Mouse (Mus musculus) cerebellum, adult 11-12 months (tissue): ENCODE results near the gene Timm22.
A peak's percentile ranks its signal among the peaks of the same experiment; 100 is the strongest.

ENCODE experiments used
- DNase-seq: peaks from one replicate; pipeline ENCODE4 v3.0.0; 2022

Timm22 gene

DNA sequence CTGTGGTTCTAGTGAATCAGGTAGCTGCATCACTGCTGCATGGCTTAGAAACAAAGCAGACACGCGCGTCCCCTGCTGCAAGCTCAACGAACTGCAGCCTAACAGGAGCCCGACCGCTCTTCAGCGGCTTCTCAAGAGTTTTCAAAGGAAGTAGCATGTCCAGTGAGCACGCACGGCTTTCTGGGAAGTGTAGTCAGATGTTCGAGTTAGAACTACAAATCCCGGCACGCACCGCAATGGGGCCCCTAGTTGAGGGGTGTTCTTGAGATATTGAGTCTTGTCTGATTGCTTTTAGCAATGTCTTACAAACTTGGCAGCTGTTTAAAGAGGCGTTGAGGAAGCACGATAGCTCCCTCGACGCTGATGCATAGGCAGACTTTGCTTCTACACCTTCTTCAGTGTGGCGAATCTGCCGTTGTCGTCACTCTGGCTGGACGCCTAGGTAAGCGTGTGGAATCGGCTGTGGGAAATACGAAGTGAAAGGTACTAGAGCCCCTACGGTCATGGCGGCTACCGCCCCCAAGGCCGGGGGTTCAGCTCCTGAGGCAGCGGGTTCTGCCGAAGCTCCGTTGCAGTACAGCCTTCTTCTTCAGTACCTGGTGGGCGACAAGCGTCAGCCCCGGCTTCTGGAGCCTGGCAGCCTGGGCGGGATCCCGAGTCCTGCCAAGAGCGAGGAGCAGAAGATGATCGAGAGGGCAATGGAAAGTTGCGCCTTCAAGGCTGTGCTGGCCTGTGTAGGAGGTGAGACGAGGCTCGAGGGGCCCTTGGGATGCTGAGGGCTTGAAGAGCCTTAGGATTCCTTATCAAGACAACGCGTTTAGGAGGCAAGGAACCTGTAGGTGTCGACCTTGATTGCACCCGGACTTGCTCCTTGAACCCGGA, at the start of gene Timm22:
Gene Timm22 (plus strand): TSS at position 251 of the 882 bp plus-strand sequence.
- DNase-seq = peak; percentile 97

- DNase-seq = no peak
Measured at GRCm38 (mm10) chr11:76357464-76357863, 49.3 kb upstream of the Timm22 start.

GRCm38 (mm10) chr11:76358628-76359320, 48.0 kb upstream of the Timm22 start:
- no peak for DNase-seq

DNA sequence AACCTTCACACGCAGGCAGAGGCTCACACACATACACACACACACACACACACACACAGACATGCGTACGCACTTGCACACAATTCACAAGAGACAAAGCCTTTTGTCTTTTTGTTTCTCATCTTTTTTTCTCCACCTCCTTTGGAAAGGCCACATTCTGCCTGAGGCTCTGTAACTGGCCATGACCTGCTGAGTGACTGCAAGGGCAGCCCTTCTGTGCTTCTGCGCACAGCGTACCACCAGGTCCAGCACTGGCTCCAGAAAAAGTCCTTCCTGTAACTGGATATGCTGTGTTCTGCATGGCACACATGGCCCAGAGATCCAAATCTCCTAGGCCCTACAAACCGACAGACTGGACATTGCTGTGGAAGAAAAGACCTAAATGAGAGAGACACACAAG, 46.5 kb upstream of the Timm22 start:
- no peak for DNase-seq

GRCm38 (mm10) chr11:76361422-76361821, 45.3 kb upstream of the Timm22 start:
- DNase-seq = no peak

DNA sequence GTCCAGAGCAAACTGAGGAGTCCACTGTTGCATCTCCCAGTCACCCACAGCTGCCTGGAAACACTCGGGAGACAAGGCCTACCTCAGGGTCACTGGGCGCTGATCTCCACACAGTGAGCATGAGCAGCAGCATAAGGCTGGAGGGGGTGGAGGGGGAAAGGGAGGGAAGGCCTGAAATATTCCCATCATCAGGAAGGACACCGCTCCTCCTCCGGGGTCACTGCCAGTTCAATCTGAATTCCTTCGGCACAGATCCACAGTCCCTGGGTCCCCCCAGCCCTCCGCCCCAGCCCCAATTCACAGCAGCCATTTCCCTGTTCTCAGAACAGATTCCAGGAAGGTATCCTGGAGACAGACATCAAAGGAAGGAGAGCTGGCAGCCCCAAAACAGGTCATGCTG, 43.6 kb upstream of the Timm22 start:
- DNase-seq = no peak

DNA sequence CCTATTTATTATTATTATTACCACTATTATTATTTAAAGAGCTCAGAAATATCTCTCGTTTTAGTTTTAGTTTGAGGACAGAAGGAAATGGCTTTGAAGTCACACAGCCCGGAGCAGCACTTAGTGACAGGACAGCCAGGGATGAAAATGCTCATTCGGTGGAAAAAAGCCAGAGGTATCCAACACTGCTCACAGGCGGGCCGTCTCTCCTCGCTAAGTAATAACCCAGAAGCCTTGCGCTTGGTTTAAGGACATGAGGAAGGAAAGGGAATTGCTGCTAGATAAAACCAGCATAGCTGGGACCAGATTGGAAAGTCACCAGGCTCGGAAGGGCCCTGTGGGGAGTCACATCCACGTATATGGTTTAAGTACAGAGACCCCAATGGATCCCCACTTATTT, 43.1 kb upstream of the Timm22 start:
- DNase-seq = no peak

GRCm38 (mm10) chr11:76364038-76364437, 42.7 kb upstream of the Timm22 start:
- no peak for DNase-seq

DNA sequence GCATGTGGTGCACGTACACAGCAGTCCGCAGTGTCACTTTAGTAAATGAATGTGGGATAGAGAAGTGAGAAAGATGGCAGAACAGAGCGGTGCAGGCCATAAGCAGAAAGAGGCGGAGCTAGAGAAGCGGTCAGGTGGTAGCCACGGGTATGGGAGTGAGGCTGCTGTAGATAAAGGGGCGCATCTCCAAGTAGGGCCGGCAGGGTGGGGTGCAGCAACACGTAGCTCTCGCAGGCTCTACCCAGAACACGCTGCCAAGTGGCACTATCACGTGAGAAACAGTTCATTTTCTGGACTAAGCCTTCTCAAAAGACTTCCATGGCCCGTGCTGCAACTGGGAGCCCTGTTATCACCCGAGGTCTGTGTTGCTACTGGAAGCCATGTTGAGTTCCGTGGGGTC, 40.0 kb upstream of the Timm22 start:
- DNase-seq = no peak

DNA sequence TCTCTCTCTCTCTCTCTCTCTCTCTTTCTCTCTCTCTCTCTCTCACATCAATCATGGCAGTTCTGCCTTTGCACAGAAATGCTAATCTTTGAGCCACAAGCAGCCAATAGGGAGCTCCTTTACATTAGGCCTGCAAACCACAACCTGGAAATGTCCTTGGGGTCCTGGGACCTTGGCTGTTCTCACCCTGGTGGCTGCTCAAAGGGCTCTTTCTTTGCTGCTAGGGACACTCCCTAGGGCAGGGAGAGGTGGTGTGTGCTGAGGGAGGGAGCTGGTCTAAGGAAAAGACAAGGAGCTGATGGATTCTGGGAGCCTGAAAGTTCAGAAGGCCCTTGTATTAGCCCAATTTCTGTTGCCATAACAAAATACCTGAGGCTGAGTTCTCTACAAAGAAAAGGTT, 36.3 kb upstream of the Timm22 start:
- no peak for DNase-seq

- DNase-seq = no peak
Measured at GRCm38 (mm10) chr11:76372120-76372519, 34.6 kb upstream of the Timm22 start.

DNA sequence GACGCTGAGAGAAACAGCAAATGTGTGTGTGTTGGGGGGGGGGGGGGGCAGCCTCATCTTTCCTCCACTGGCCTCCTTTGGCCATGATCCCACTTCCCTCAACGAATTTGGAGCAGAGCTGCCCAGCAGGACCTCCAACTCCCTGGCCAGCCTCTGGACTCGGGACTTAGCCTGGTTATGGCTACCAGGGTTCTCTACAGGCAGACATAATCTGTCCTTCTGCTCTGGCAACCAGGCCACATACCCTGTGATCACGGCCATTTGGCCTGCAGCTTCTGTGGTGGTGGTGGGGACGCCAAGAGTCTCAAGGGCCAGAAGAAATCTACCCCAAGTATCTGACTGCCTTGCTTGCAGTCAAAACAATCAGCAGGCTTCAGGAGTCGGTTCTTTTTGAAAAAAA, 34.2 kb upstream of the Timm22 start:
- DNase-seq = peak; percentile 74

GRCm38 (mm10) chr11:76374491-76375185, 32.1 kb upstream of the Timm22 start:
- no peak for DNase-seq

DNA sequence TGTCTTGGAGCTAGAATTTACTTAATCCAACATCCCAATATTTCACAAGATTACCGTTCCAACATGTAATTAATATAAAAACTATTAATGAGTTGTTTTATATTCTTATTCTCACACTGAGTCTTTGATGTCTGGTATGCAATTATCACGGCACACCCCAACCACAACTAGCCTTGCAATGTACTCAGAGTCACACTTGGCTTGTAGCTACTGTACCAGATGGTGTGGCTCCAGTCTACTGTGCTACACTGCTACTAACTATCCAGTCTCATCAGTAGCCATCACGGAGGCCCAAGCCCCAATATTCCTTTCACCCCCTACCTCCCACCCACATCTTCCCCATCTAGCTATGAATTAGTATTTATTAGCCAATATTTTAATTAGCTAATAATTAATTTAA, 30.3 kb upstream of the Timm22 start:
- no peak for DNase-seq

DNA sequence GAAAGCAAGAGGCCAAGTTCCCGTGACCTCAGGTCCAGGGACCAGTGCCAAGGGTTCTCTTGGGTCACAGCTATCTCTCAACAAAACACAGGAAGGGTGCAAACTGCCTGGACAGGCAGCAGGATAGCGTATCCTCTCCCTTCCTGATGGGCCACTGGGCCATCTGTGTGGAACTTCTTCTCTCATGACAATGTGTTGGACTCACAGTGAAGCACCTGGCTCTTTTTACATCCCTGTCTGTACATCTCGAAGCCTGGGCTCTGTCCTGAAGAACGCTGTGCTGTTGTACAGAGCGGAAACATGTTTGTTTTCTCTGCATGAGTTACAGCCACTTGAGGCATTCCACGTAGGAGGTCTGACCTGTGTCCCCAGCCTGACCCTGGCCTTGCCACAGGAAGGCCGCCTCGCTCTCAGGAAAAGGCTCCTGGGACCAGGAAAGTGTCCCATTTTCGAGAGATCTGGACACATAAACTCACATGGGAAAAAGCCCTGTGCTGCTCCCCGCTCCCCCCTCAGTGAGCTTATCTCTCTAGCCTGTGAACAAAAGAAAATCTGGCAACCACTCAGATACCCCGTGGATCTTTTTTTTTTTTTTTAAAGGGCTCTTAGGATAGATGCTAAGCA, 26.7 kb upstream of the Timm22 start:
- DNase-seq = no peak

- no peak for DNase-seq
Measured at GRCm38 (mm10) chr11:76381201-76381885, 25.4 kb upstream of the Timm22 start.

DNA sequence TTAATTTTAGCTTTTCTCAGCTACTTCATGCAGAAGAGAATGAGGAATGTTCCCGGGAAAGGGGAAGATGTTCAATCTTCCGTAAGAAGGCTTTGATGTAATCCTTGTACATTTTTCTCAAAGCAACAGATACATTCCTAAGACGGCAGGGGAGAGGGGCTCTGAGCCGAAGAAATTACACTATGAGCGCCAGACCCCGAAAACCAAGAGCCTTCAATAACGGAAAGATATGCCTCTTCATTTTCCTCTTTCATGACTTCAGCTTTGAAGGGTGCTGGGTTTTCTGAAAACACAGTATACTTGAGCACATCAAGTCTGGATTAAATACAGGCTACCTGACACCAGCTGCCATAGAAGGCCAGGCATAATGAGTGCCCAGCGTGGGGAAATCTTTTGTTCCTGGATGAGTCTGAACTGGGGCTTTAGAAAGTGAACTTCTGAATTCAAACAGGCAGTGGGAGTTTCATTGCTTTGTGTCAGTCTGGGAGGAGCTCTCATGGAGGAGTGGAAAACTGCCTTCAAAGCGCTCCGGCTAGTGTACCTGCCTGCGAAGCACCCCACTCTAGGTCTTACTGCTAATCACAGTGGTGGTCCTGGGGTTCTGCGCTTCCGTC, 23.9 kb upstream of the Timm22 start:
- no peak for DNase-seq

- DNase-seq = no peak
Measured at GRCm38 (mm10) chr11:76384307-76384706, 22.4 kb upstream of the Timm22 start.

- no peak for DNase-seq
Measured at GRCm38 (mm10) chr11:76385017-76385416, 21.7 kb upstream of the Timm22 start.

DNA sequence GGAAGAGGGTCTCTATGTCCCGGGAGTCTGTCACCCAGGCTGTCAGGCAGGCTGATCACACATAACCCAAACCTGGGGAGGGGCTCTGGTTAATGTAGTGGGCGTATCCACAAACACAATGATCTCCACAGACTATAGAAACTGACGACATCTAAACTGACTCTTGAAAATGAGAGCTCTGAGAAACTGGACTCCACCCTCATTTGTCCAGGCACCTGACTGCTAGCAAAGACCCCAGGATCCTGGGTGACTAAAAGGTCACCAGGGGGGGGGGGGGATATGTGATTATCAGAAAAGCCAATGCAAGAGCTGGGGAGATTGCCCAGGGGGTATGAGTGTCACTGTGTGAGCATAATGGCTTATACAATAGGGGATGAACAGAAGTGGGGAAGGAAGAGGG, 21.0 kb upstream of the Timm22 start:
- DNase-seq = no peak

- no peak for DNase-seq
Measured at GRCm38 (mm10) chr11:76387097-76387496, 19.7 kb upstream of the Timm22 start.

- no peak for DNase-seq
Measured at GRCm38 (mm10) chr11:76388711-76389110, 18.0 kb upstream of the Timm22 start.
